Mouse (Mus musculus): Measurements from ENCODE around the gene Mpc1. TPM values are rescaled to one million over a fixed set of nuclear protein-coding genes. Genes with fewer than 3 reads are reported as not detected.

Gene Mpc1
- total and polyA plus RNA-seq, 3 experiments: 66.7 to 232 (median 77.4) TPM

GRCm38 (mm10) chr17:8278356-8278755 is 4.3 kb upstream of the Mpc1 start:
- in situ Hi-C loops (cut with MboI; ENCODE audit: low pct_ligation_motif_present, low pct_unique_long_range_greater_than_20kb, low sequenced_read_pairs) (no loop called here), dilution Hi-C loops (cut with MboI; ENCODE audit: extremely low pct_ligation_motif_present, extremely low pct_unique_long_range_greater_than_20kb, low sequenced_read_pairs) (no loop called here)
- Histone ChIP-seq H3K36me3 (replicated peaks in 1 of 2; ENCODE audit: control insufficient read depth in 1 of 2, insufficient read depth in 1 of 2, low read length in 1 of 2) (no peaks in the 10 kb centered on the region), H3K9me3 (replicated peaks; ENCODE audit: low read length) (no peaks in the 10 kb centered on the region), H3K9ac (ENCODE audit: insufficient read depth, low read depth) (no peak overlapping the region), H3K27ac (ENCODE audit: insufficient read depth, low read depth) (no peak overlapping the region), H3K79me2 (replicated peaks; ENCODE audit: control insufficient read depth, extremely low read depth, insufficient read depth, poor library complexity, severe bottlenecking) (no peaks in the 10 kb centered on the region), H3K27me3 (replicated peaks) (no peaks in the 10 kb centered on the region), H3K4me3 (replicated peaks in 1 of 3; ENCODE audit: low read depth in 2 of 3, low read length in 2 of 3, poor library complexity in 1 of 3) (no peak overlapping the region), H3K4me2 (ENCODE audit: insufficient read depth, low read depth, poor library complexity, severe bottlenecking) (no peak overlapping the region), H3K4me1 (ENCODE audit: control insufficient read depth in 1 of 2, insufficient read depth in 2 of 2) (peaks cover 3 to 31% of the 10 kb centered on the region in 2 experiments; a peak in 3 of 4 replicates)
- DNase-seq (ENCODE audit: extremely low read depth): no peak
- TF ChIP-seq UBTF (IDR thresholded peaks at IDR 0.05; ENCODE audit: low read depth, low read length) (no peak), RAD21 (IDR thresholded peaks at IDR 0.05; ENCODE audit: low read depth, low read length) (no peak), ZNF384 (IDR thresholded peaks at IDR 0.05; ENCODE audit: low read depth, low read length) (no peak), ELF1 (IDR thresholded peaks at IDR 0.05; ENCODE audit: low read depth, low read length) (no peak), TCF12 (IDR thresholded peaks at IDR 0.05; ENCODE audit: low read depth, low read length) (no peak), MAZ (IDR thresholded peaks at IDR 0.05; ENCODE audit: low read depth, low read length) (no peak), ZKSCAN1 (IDR thresholded peaks at IDR 0.05; ENCODE audit: borderline replicate concordance, low read depth, low read length) (no peak), BHLHE40 (IDR thresholded peaks at IDR 0.05; ENCODE audit: low read depth, low read length) (no peak), ZMIZ1 (IDR thresholded peaks at IDR 0.05; ENCODE audit: low read depth, low read length) (no peak), TBP (conservative IDR thresholded peaks at IDR 0.05; ENCODE audit: low read depth, low read length) (no peak), MAX (IDR thresholded peaks at IDR 0.05; ENCODE audit: low read length) (no peak), CHD1 (IDR thresholded peaks at IDR 0.05; ENCODE audit: low read depth, low read length) (no peak), MEF2A (IDR thresholded peaks at IDR 0.05; ENCODE audit: borderline replicate concordance, low read depth, low read length) (no peak), POLR2A (IDR thresholded peaks at IDR 0.05; ENCODE audit: low read depth, low read length) (no peak), JUN (IDR thresholded peaks at IDR 0.05; ENCODE audit: insufficient read depth, low read depth, low read length) (no peak), MYC (IDR thresholded peaks at IDR 0.05; ENCODE audit: low read depth, low read length) (no peak), JUND (conservative IDR thresholded peaks at IDR 0.05; ENCODE audit: low read depth, low read length) (no peak)

GRCm38 (mm10) chr17:8283526-8284253 is 986 bp downstream of the Mpc1 start:
- Histone ChIP-seq H3K9me3 (replicated peaks; ENCODE audit: low read length) (no peaks in the 10 kb centered on the region), H3K4me3 (replicated peaks in 1 of 3; ENCODE audit: low read depth in 2 of 3, low read length in 2 of 3, poor library complexity in 1 of 3) (peak overlapping the region; percentile 76 to 92 (median 92)), H3K27ac (ENCODE audit: insufficient read depth, low read depth) (peak overlapping the region; percentile 90), H3K79me2 (replicated peaks; ENCODE audit: control insufficient read depth, extremely low read depth, insufficient read depth, poor library complexity, severe bottlenecking) (no peaks in the 10 kb centered on the region; the same call in 1 of the 2 replicates), H3K4me2 (ENCODE audit: insufficient read depth, low read depth, poor library complexity, severe bottlenecking) (peak overlapping the region; percentile 69), H3K36me3 (replicated peaks in 1 of 2; ENCODE audit: control insufficient read depth in 1 of 2, insufficient read depth in 1 of 2, low read length in 1 of 2) (peaks cover 0 to 9% of the 10 kb centered on the region in 2 experiments), H3K9ac (ENCODE audit: insufficient read depth, low read depth) (peak overlapping the region; percentile 70), H3K4me1 (ENCODE audit: control insufficient read depth in 1 of 2, insufficient read depth in 2 of 2) (peaks cover 3 to 38% of the 10 kb centered on the region in 2 experiments; a peak in 3 of 4 replicates), H3K27me3 (replicated peaks) (no peaks in the 10 kb centered on the region)
- in situ Hi-C loops (cut with MboI; ENCODE audit: low pct_ligation_motif_present, low pct_unique_long_range_greater_than_20kb, low sequenced_read_pairs): loop anchor here (5.0 kb wide), 1 partner anchor 89 kb away; no protein-coding TSS in a partner anchor
- DNase-seq (ENCODE audit: extremely low read depth): peak; percentile 92
- dilution Hi-C loops (cut with MboI; ENCODE audit: extremely low pct_ligation_motif_present, extremely low pct_unique_long_range_greater_than_20kb, low sequenced_read_pairs): no loop called here
- TF ChIP-seq ZKSCAN1 (IDR thresholded peaks at IDR 0.05; ENCODE audit: borderline replicate concordance, low read depth, low read length): no peak
- TF ChIP-seq EP300 (IDR thresholded peaks at IDR 0.05; ENCODE audit: low read length): no peak
- no peak for TF ChIP-seq SMC3 (IDR thresholded peaks at IDR 0.05; ENCODE audit: low read depth, low read length)
- peak; percentile 93 for TF ChIP-seq POLR2A (IDR thresholded peaks at IDR 0.05; ENCODE audit: low read depth, low read length)
- TF ChIP-seq UBTF (IDR thresholded peaks at IDR 0.05; ENCODE audit: low read depth, low read length): no peak; the same call in none of the 2 replicates
- TF ChIP-seq ZC3H11A (IDR thresholded peaks at IDR 0.05; ENCODE audit: low read depth, low read length): no peak
- TF ChIP-seq MEF2A (IDR thresholded peaks at IDR 0.05; ENCODE audit: borderline replicate concordance, low read depth, low read length): no peak; the same call in 1 of the 2 replicates
- no peak for TF ChIP-seq RCOR1 (conservative IDR thresholded peaks at IDR 0.05; ENCODE audit: low read depth, low read length)
- TF ChIP-seq JUN (IDR thresholded peaks at IDR 0.05; ENCODE audit: insufficient read depth, low read depth, low read length): no peak
- peak; percentile 19; the same call in 1 of the 2 replicates for TF ChIP-seq MXI1 (IDR thresholded peaks at IDR 0.05; ENCODE audit: low read depth, low read length)
- TF ChIP-seq MAX (IDR thresholded peaks at IDR 0.05; ENCODE audit: low read length): 0 out of 2 replicates have a peak, but pooled peaks have one; percentile 32
- no peak for TF ChIP-seq RAD21 (IDR thresholded peaks at IDR 0.05; ENCODE audit: low read depth, low read length)
- TF ChIP-seq ETS1 (conservative IDR thresholded peaks at IDR 0.05; ENCODE audit: low read depth, low read length): no peak
- TF ChIP-seq POLR2AphosphoS2 (IDR thresholded peaks at IDR 0.05; ENCODE audit: low read depth, low read length): no peak
- TF ChIP-seq HCFC1 (IDR thresholded peaks at IDR 0.05; ENCODE audit: low read depth, low read length): peak; percentile 68
- TF ChIP-seq NRF1 (IDR thresholded peaks at IDR 0.05; ENCODE audit: low read depth, low read length): peak; percentile 41
- no peak for TF ChIP-seq USF2 (conservative IDR thresholded peaks at IDR 0.05; ENCODE audit: low read depth, low read length)
- peak; percentile 63 for TF ChIP-seq ELF1 (IDR thresholded peaks at IDR 0.05; ENCODE audit: low read depth, low read length)
- TF ChIP-seq NELFE (IDR thresholded peaks at IDR 0.05; ENCODE audit: low read depth, low read length): peak; percentile 90
- TF ChIP-seq CHD2 (IDR thresholded peaks at IDR 0.05; ENCODE audit: low read length): no peak
- peak; percentile 91 for TF ChIP-seq TCF12 (IDR thresholded peaks at IDR 0.05; ENCODE audit: low read depth, low read length)
- TF ChIP-seq JUND (conservative IDR thresholded peaks at IDR 0.05; ENCODE audit: low read depth, low read length): no peak
- no peak; the same call in 1 of the 2 replicates for TF ChIP-seq BHLHE40 (IDR thresholded peaks at IDR 0.05; ENCODE audit: low read depth, low read length)

Measured in CH12.LX (cell line).